Mouse (Mus musculus) bone marrow, adult 2 months (tissue): ENCODE data around the gene Lenep.
A peak's percentile ranks its signal among the peaks of the same experiment; 100 is the strongest.

Experiments used
- CTCF ChIP-seq: fragments of 200-500 bp; IDR thresholded peaks from 2 replicates; pipeline ENCODE4 v1.5.1; 2011; ENCODE audit warnings: low read length, control low read depth; ENCODE audit not compliant: control insufficient read depth, insufficient read depth
- POLR2A ChIP-seq: fragments of 200-500 bp; IDR thresholded peaks from 2 replicates; pipeline ENCODE4 v1.6.1; 2011; ENCODE audit warnings: low read depth, mild to moderate bottlenecking, control low read depth, low read length, borderline replicate concordance; ENCODE audit not compliant: control insufficient read depth

DNA sequence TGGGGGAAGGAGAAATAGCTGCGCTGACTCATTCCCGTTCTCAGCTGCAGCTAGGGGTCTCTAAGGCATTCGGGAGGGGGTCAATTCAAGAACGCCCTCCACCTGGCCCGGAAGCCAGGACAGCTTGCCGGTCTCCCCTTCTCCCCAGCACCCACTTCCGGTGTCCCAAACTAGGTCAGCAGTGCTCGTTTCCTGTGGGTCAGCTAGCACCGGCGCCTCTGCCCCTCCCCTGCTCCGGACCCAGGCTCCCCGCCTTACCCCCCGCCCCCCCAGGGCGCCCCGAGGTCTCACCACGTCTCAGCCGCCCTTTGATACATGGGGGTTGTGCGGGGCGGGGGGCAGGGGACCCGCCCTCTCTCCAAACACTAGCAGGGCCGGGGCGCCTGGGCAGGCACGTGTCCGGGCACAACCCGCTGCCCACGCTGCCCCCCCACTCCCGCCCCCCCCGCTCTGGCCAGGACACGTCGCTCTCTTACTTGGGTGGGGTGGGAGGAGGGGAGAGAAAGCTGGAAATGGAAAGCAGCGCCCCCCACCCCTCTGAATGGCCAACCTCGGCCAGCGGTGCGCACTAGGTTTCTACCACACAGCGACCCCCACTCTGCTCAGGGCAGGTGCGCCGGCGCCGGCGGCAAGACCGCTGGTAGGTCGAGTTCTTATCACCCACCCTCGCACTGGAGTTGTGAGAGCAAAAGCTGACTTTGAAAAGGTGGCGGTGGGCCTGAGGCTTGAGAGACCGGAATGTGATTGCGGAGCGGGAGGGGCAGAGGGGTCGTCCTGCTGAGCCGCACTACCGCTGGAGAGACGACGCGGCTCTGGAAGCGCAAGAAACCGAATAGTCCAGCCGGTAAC, 10.7 kb downstream of the Lenep start:
- TF ChIP-seq POLR2A (peak; percentile 11; the same call in 1 of the 2 replicates), CTCF (no peak)
